Mouse (Mus musculus): ENCODE results near the gene Six1. TPM values are rescaled to one million over a fixed set of nuclear protein-coding genes. Genes with fewer than 3 reads are reported as not detected.
"Not testable (repeated sequence)": the region's sequence is repeated elsewhere in the genome, so short reads cannot be mapped to it uniquely, and the experiment has no call there.

Six1 gene
- total RNA-seq, 2 experiments from 2014 or later: 47.7 to 51.0 TPM

GRCm38 (mm10) chr12:73034901-73035895, 18.5 kb downstream of the Six1 start:
- DNase-seq: peak; percentile 45

- no peak for DNase-seq
These were observed 21.0 kb downstream of the Six1 start for GRCm38 (mm10) chr12:73032665-73033064.

GRCm38 (mm10) chr12:73031315-73031714, 22.4 kb downstream of the Six1 start:
- no peak for DNase-seq

- DNase-seq: peak; percentile 94
These were observed 28.2 kb downstream of the Six1 start for GRCm38 (mm10) chr12:73025490-73025889.

GRCm38 (mm10) chr12:73020941-73021340, 32.7 kb downstream of the Six1 start:
- DNase-seq: peak; percentile 26

GRCm38 (mm10) chr12:73020422-73020821, 33.3 kb downstream of the Six1 start:
- no peak for DNase-seq

- DNase-seq: no peak
These were observed 34.8 kb downstream of the Six1 start for GRCm38 (mm10) chr12:73018838-73019237.

- no peak for DNase-seq
These were observed 37.5 kb downstream of the Six1 start for GRCm38 (mm10) chr12:73016171-73016570.

GRCm38 (mm10) chr12:73014311-73014710, 39.4 kb downstream of the Six1 start:
- DNase-seq: no peak

- no peak for DNase-seq
These were observed 40.9 kb downstream of the Six1 start for GRCm38 (mm10) chr12:73012824-73013223.

GRCm38 (mm10) chr12:73012136-73012785, 41.4 kb downstream of the Six1 start:
- peak; percentile 49 for DNase-seq

GRCm38 (mm10) chr12:73002903-73003302, 50.8 kb downstream of the Six1 start:
- not testable (repeated sequence) for DNase-seq

- peak; percentile 29 for DNase-seq
These were observed 51.4 kb downstream of the Six1 start for GRCm38 (mm10) chr12:73002281-73002680.

GRCm38 (mm10) chr12:72998105-72999001, 55.3 kb downstream of the Six1 start:
- no peak for DNase-seq

GRCm38 (mm10) chr12:72996646-72997045, 57.0 kb downstream of the Six1 start:
- no peak for DNase-seq

Other genes starting within 250 kb of the Six1 start
- not detected for gene Six6, start 114.0 kb downstream of the Six1 start, total RNA-seq (2021)
- gene 4930447C04Rik, start 113.1 kb downstream of the Six1 start, total RNA-seq (2021): under 1 TPM; 0.38 to 0.54 TPM
- gene Six4, start 59.6 kb upstream of the Six1 start, total RNA-seq (2021): 10 to 100 TPM; 12.3 to 13.2 TPM
- 10 to 100 TPM; 16.1 to 17.2 TPM for gene Mnat1, start 69.8 kb upstream of the Six1 start, total RNA-seq (2021)
- gene Trmt5, start 232.8 kb upstream of the Six1 start, total RNA-seq (2021): 1 to 10 TPM; 6.2 to 6.3 TPM
- gene Slc38a6, start 232.9 kb upstream of the Six1 start, total RNA-seq (2021): 1 to 10 TPM; 3.0 to 3.1 TPM